Mouse (Mus musculus) olfactory bulb, adult 2 months (tissue): ENCODE results near the gene Gsc.

Source experiments
- CTCF ChIP-seq: fragments of 200-500 bp; IDR thresholded peaks from 2 replicates; pipeline ENCODE4 v1.5.1; 2012; ENCODE audit warnings: low read depth, mild to moderate bottlenecking, low read length, moderate library complexity; ENCODE audit not compliant: insufficient read depth
- POLR2A ChIP-seq: fragments of 200-500 bp; IDR thresholded peaks from 2 replicates; pipeline ENCODE4 v1.6.1; 2012; ENCODE audit warnings: mild to moderate bottlenecking, low read depth, low read length, moderate library complexity; ENCODE audit not compliant: insufficient read depth

DNA sequence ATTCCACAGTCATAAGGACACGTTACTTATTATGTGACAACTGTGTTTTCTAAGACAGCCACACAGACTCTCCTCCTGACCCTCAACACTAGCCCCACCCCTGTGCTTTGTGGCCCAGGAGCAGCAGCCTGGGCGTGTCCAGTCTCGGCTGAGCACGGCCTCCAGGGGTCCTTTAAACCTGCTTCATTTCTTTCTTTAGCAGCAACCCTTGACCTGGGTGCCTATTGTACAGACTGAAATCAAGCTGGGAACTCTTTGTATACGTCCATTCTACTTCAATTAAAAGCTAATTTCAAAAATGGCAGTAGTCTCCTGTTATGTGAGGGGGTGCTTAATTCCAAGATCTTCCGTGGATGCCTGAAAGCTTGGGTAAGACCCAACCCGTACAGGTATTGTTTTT is 39.9 kb downstream of the Gsc start:
- TF ChIP-seq POLR2A (no peak), CTCF (no peak)
